Mouse (Mus musculus) inflammation-experienced regulatory T-cells, adult 16 weeks (primary cell): ENCODE measurements around the gene Ehd4. TPM values are rescaled to one million over a fixed set of nuclear protein-coding genes. Genes with fewer than 3 reads are reported as not detected.

Experiments
- polyA plus RNA-seq: library from polyadenylated mRNA; unstranded; fragments of 100-300 nt; shearing (Covaris generic); gene quantifications from one replicate; pipeline ENCODE4 v1.2.1, GENCODE M21; 2017

The Ehd4 gene
- polyA plus RNA-seq: 9.1 TPM

GRCm38 (mm10) chr2:120154361-120154894, at the start of gene Ehd4:
Ehd4 (minus strand) TSS chr2:120154606.

Other genes starting within 250 kb of the Ehd4 start
- 10.6 TPM for gene Mapkbp1, start 181.9 kb downstream of the Ehd4 start, polyA plus RNA-seq
- 21.1 TPM for gene Jmjd7, start 127.1 kb downstream of the Ehd4 start, polyA plus RNA-seq
- 6.8 TPM for gene Gm28042, start 127.1 kb downstream of the Ehd4 start, polyA plus RNA-seq
- gene Pla2g4b, start 121.2 kb downstream of the Ehd4 start, polyA plus RNA-seq: 4.4 TPM
- not detected for gene Pla2g4e, start 90.7 kb upstream of the Ehd4 start, polyA plus RNA-seq
- gene Pla2g4d, start 134.6 kb upstream of the Ehd4 start, polyA plus RNA-seq: not detected
- 2.8 TPM for gene Pla2g4f, start 159.6 kb upstream of the Ehd4 start, polyA plus RNA-seq
- gene Vps39, start 198.5 kb upstream of the Ehd4 start, polyA plus RNA-seq: 67.7 TPM
- gene Ganc, start 249.3 kb upstream of the Ehd4 start, polyA plus RNA-seq: 34.5 TPM
- 26.6 TPM for gene Tmem87a, start 249.5 kb upstream of the Ehd4 start, polyA plus RNA-seq